Mouse (Mus musculus): Measurements from ENCODE around the gene Uncx.
"Not testable (repeated sequence)": the region's sequence is repeated elsewhere in the genome, so short reads cannot be mapped to it uniquely, and the experiment has no call there.

The Uncx gene

GRCm38 (mm10) chr5:139561363-139562001 is 18.2 kb downstream of the Uncx start:
- in situ Hi-C loops (cut with MboI, MseI), result no loop called here

GRCm38 (mm10) chr5:139564663-139565062 is 21.4 kb downstream of the Uncx start:
- in situ Hi-C loops (cut with MboI, MseI), result no loop called here

DNA sequence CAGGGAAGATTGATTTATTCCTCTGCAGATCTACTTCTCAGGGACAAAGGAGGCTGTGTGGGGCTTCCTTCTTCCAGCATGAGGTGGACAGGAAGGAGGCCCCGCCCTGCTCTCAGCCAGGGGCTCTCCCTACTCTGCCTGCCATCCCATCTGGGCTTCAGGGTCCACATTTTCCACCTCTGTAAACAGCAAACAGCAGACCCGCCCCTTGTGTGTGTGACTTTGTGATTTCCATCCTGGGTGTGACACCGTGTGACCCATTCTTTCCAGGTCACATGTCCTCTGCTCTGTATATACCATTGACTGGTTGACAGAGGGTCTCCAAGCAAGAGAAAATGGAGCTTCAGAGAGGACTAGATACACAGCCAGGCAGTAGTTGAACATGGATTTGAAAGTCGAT is 22.2 kb downstream of the Uncx start:
- in situ Hi-C loops (cut with MboI, MseI), result no loop called here

DNA sequence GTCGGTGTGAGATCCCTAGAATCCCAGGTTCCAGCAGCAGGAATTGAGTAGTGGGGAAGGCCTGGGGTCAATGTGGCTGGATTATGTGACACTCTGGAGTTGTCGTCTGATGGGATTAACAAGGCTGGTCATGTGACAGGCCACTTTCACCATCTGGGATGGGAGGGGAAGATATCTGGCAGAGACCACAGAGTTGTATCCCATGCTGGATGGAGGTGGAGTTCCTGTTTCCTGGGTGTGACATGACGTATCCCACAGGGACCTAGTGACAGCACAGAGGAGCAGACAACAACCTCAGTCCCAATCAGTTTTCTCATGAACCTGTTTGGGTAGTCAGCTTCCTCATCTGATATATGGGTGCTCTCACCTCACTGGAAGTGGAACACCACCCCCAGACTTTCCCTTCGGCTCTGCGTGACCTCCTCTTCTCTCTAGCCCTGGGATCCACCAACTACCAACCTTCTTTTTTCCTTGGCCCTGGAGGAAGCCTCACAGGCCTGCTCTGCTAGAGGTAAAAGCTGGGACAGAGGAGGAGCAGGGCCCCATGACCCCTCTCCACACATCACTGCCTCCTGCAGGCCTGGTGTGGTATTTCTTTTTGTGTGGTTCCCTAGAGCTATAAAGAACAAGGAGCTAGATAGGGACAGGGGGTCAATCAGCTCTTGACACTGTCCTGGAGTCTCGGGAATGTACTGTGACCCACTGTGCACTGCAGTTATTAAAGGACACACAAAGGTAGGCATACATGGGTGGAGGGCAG is 23.5 kb downstream of the Uncx start:
- in situ Hi-C loops (cut with MboI, MseI), result no loop called here

DNA sequence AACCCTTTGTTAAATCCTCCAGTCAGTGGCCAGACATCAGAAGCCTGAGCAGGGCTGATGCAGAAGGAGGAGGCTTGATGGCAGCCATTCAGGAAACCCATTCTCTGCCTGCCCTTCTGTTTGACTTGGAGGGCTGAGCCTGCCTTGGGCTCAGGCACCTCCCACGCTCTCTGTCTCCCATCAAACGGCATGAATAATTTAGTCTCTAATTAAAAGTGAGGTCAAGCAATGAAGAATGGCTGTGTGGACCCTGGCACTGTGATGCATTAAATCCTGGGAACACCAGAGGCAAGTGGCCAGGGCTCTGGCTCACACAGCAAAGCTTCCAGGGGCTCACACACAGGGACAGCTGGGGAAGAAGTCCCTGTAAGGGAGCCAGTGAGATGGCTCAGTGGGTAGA is 24.8 kb downstream of the Uncx start:
- in situ Hi-C loops (cut with MboI, MseI), result no loop called here

- in situ Hi-C loops (cut with MboI, MseI), result no loop called here
Observed at GRCm38 (mm10) chr5:139572526-139572925, 29.2 kb downstream of the Uncx start.

DNA sequence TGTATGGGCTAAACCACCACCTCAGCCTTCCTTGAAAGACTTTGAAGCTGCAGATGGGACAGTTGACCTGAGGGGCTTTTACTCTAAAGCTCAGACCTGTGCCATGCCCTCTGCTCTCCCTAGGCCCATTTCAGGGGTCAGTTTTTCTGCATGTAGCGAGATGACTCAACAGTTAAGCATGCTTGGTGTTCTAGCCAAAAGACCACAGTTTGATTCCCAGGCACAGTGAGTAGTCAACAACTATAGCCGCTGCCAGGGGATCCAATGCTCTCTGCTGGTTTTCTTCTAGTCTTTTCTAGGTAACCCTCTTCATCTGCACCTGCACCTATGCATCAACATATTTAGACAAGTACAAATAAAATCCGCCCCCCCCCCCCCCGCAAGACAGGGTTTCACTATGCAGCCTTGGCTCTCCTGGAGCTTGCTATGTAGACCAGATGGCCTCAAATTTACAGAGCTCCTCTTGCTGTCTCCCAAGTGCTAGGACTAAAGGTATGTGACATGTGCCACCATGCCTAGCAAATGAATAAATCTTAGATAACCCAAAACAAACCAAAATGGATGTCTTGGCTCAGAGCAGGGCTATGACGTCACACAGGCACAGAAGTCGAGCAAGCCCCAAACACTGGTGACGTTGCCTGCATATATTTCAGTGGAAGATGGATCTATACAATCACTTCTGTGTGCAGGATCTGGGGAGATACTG is 30.5 kb downstream of the Uncx start:
- in situ Hi-C loops (cut with MboI, MseI), result no loop called here

GRCm38 (mm10) chr5:139575054-139575453 is 31.8 kb downstream of the Uncx start:
- in situ Hi-C loops (cut with MboI, MseI), result no loop called here

GRCm38 (mm10) chr5:139580171-139580743 is 37.0 kb downstream of the Uncx start:
- in situ Hi-C loops (cut with MboI, MseI), result no loop called here

DNA sequence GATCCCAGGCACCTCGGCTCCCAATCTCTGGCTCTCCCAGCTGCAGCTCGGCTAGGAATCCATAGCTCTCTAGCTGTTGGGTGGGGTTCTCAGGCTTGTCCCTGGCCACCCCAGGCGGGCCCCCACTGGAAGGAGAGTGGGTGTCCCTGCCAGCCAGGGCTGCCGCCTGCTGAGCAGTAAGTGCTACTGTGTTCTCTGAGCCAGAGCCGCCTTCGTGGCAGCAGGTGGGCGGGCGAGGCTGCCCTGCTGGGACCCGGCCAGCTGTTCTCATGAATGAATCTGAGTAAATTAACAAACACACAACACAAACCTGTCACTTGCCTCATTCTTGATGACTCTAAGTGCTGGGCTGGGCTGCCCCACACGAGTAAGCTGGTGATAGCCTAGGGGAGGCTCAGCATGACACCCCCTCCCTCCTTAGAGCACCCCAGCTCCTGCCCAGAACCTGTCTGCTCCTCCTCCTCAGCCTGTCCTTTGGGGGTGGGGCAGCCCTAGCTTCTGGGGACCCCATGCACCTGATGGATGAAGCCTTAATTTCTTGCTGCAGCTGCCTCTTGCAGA is 38.1 kb downstream of the Uncx start:
- in situ Hi-C loops (cut with MboI, MseI), result no loop called here

- in situ Hi-C loops (cut with MboI, MseI), result no loop called here
Observed at GRCm38 (mm10) chr5:139584971-139585747, 41.9 kb downstream of the Uncx start.

- in situ Hi-C loops (cut with MboI, MseI), result no loop called here
Observed at GRCm38 (mm10) chr5:139585748-139586060, 42.4 kb downstream of the Uncx start.

DNA sequence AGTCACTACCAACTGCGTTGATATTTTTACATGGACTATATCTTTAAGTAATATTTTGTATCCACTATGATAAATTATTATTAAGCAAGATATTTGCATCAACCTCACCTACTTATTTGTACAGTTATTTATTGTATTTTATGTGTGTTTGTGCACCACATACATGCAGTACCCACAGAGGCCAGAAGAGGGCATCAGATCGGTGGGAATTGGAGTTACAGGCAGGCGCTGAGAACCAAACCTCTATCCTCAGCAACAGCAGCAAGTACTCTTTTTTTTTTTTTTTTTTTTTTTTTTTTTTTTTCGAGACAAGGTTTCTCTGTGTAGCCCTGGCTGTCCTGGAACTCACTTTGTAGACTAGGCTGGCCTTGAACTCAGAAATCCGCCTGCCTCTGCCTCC is 44.2 kb downstream of the Uncx start:
- in situ Hi-C loops (cut with MboI, MseI), result not testable (repeated sequence)

DNA sequence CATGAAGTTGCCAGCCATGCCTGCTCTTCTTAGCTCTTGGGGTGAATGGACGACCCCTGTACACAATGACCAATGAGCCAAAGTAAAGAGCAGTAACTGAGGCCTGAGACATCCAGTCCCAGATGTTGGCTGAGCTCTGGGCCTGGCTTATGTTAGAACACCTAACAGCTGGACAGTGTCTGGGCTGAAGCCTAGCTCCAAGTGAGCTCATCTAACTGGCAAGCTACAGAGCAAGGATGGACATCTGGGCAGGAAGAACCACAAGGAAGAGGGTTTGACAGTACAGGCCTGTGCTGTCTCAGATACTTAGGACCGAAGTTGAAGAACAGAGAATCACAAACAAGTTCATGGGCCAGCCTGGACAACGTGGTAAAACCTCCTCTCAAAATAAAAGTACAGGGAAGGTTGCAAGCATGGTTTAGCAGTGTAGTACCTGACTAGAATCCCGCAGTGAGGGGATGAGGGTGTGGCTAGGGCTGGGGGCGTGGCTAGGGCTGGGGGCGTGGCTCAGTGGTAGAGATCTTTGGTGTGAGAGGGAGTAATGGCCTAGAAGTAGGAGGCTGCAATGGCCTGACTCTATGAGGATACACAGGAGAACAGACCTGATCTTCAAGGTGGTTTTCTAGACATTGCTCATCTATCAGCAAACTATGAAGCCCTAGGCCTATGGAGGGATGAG is 47.5 kb downstream of the Uncx start:
- in situ Hi-C loops (cut with MboI, MseI), result not testable (repeated sequence)

- in situ Hi-C loops (cut with MboI, MseI), result no loop called here
Observed at GRCm38 (mm10) chr5:139592011-139592410, 48.7 kb downstream of the Uncx start.

DNA sequence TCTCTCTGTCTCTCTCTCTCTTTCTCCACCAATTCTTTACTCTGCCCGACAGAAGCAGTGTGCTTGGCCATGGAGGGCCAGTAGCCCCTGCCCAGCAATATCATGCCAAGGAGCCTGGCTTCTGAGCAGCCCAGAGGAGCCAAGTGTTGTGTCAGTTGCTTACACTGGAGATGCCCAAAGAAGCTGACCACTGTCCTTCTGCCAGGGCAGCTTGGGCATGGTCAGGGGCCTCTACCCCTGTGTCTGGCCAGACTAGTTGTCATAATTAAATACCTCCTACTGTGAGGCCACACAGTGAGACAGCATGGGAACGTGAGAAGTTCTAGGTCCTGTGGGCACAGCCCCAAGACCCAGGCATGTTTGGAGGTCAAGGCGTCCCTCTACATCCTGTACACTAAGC is 49.6 kb downstream of the Uncx start:
- in situ Hi-C loops (cut with MboI, MseI), result no loop called here

- in situ Hi-C loops (cut with MboI, MseI), result no loop called here
Observed at GRCm38 (mm10) chr5:139593746-139594145, 50.5 kb downstream of the Uncx start.

- in situ Hi-C loops (cut with MboI, MseI), result loop anchor here (5.0 kb wide), 1 partner anchor 87 kb away; no protein-coding TSS in a partner anchor
Observed at GRCm38 (mm10) chr5:139595001-139595400, 51.7 kb downstream of the Uncx start.
